Mouse (Mus musculus) ES-Bruce4 (cell line): Measurements from ENCODE around the gene Stmn1.

Source experiments
- CTCF ChIP-seq: IDR thresholded peaks from one replicate; pipeline ENCODE4 v1.8.1; 2011; ENCODE audit warnings: low read depth, low read length
- EP300 ChIP-seq: IDR thresholded peaks from 2 replicates; pipeline ENCODE4 v1.6.1; 2011; ENCODE audit warnings: low read depth, low read length; ENCODE audit not compliant: insufficient read depth
- POLR2A ChIP-seq: IDR thresholded peaks from one replicate; pipeline ENCODE4 v1.8.1; 2011; ENCODE audit warnings: low read length; ENCODE audit not compliant: insufficient read depth

GRCm38 (mm10) chr4:134469985-134470384, 1.9 kb downstream of the Stmn1 start:
- TF ChIP-seq CTCF (no peak), POLR2A (no peak), EP300 (no peak)
